Mouse (Mus musculus) kidney, postnatal 14 days (tissue): ENCODE measurements at regions not wholly inside any gene's neighbourhood (a gene's known extent, or its start where the extent isn't known, plus 50 kb on each side); places are given as distances from the start of the nearest gene placed in this dataset.

Experiments used
- DNase-seq: peaks from one replicate; pipeline ENCODE4 v3.0.0; 2022; ENCODE audit warnings: mixed read lengths

DNA sequence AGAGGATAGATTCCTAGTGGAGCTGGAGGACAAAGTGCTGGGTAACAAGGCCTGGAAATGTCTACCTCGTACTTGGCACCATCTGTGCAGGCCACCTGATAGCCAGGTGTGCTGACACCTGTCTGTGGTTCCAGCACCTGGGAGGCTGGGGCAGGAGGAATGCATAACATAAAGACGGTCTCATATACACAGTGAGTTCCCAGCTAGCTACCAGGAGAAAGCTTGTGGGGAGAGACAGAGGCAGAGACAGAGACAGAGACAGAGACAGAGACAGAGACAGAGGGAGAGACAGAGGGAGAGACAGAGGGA is 299.7 kb upstream of the Cd180 start:
- no peak for DNase-seq

- DNase-seq: peak; percentile 38
These were observed 299.3 kb upstream of the Cd180 start for GRCm38 (mm10) chr13:102394057-102394456.

- peak; percentile 14 for DNase-seq
These were observed 295.9 kb upstream of the Cd180 start for GRCm38 (mm10) chr13:102397411-102397810.

DNA sequence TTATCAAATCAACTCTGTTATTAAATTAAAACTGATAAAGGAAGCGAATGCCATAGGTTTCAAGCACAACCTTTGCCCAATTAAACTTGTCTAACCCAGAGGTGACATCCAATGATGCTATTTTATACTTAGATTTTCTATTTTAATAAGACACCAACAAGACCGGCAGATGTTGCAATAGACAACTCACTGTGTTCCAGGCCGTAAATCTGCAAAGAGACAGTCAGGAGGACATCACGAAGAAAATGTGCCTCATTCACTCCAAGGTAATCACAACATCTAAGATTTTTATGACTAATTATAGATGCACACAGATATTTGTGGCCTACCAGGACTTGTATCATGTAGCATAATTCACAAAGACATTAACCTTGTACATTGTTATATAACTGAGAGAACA is 281.5 kb upstream of the Cd180 start:
- DNase-seq: no peak

- no peak for DNase-seq
These were observed 258.9 kb upstream of the Cd180 start for GRCm38 (mm10) chr13:102434372-102434954.

- DNase-seq: no peak
These were observed 250.7 kb upstream of the Cd180 start for GRCm38 (mm10) chr13:102442676-102443075.

DNA sequence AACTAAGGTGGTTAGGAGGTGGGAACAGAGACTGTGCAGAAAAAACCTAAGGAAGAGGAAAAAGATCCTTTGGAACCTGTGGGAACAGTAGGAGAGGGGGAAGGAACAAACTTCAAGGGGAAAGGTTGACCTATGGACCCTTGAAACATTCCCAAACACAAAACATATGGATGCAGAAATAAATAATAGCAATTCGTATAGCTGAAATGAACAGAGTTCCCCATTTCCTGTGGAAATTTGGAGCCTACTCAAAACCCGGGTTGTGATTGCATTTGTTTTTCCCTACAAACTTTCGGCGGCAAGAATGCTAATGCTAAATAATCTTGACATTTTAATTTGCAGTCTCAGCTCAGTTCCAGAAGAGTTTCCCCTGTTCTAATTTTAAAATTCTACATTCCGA is 246.0 kb upstream of the Cd180 start:
- DNase-seq: peak; percentile 25

DNA sequence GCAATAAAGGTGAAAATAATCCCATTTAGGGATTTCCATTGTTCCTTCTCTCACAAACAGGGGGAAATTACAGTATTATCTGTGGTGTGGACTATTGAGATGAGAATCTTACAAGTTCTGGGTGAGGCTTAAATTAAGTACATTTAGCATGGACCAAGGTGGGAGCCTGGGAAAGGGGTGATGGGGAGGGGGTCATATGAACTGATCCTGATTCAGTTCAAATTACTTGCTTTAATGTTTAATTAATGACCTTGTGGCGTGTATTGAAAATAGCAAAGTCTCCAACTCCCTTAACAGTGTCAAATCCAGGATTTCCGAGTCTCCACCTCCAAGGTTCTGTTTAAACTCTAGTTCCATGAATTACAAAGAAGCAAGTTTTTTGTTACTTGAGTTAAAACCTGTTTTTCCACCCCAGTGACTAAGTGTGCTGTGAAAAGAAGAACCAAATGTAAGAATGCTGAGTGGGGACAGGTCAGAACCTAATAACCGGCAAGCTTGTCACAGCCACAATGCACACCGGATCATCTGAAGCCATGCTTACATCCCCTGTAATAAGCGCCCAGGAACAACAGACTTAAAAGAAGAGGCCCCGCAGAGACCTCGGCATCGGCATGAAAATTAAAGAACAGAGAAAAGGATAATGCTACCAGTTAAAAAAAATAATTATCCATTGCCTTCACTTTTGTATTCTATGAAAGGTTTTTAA is 243.8 kb upstream of the Cd180 start:
- DNase-seq: no peak

GRCm38 (mm10) chr13:102451176-102451575 is 242.2 kb upstream of the Cd180 start:
- DNase-seq: no peak

DNA sequence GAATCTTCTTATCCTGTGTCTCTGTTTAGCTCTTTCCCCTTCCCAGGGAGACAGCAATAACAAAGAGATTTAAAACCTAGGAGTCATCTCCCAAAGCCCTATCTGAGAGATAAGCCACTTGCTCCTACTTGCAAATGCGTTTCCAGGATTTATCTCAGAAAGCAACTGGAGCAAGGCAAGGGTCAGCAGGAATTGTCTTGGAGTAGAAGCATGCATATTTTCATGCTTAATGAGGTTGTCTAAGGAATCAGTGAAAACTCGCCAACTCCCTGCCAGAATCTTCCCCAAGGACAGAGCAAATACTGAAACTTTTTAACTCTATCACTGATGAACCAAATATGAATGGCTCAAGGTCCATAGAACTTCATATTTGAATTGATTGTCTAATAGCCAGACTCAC is 234.6 kb upstream of the Cd180 start:
- peak; percentile 56 for DNase-seq

- DNase-seq: no peak
These were observed 229.4 kb upstream of the Cd180 start for GRCm38 (mm10) chr13:102463993-102464392.

DNA sequence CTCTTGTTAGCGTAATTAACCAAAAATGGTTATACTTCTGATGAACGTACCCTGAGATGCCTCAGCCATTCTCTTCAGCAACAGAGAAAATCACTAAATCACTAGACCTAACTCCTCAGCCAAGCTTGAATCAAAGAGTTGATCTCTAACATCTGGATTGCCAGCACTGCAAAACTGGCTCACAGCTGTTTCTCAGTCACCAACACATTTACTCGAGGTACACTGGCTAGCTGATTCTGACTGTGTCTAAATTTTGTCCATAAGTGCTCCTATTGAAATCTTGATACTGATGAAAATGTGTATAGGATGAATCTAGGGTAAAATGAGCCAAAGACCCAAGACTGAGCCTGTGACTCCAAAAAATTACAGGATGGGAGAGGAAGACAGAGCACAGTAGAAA is 211.5 kb upstream of the Cd180 start:
- DNase-seq: no peak

DNA sequence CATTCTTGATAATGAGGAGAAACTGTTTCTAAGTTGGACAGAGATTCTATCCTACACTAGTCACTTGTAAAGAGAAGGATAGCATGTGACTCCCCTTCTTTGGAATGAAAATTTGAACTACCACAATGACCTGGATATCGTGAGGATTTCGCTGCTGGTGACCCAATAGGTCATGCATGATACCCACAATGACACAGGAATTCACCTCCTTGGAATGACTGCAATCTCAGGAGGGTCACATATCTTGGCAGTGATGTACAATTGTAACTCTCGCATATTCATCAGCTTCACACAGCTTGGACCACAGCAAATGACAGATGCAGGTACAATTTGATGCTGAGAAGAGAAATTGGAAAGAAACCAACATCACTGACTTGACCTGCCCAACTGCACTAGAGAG is 210.9 kb upstream of the Cd180 start:
- no peak for DNase-seq

DNA sequence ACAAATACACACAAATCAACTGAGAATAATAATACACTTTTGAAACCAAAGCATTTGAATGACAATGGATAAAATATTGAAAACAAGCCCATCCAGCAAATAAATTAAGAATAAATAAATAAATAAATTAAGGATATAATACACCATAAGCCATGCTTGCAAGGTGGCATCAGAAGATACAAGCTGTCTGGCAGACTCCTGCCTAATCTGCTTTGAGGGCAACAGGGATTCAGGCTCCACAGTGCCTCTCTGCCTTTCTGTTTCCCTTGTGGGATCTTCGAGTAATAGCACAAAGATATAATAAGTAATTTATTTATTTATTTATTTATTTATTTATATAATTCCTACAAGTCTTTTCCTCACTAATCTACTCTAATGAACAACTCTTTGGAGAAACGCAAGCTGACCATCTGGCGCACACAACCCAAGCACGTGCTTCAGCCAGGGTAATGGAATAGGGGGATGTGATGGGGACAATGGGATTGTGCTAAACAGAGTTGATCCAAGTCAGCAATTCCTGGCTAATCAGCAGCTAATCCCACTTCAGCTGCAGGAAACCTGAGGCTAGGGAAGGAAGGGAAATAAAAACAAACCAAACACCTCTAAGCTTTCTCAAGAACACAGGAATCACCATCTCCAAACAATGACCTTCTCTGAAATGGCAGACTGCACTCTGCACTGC is 205.8 kb upstream of the Cd180 start:
- DNase-seq: no peak

DNA sequence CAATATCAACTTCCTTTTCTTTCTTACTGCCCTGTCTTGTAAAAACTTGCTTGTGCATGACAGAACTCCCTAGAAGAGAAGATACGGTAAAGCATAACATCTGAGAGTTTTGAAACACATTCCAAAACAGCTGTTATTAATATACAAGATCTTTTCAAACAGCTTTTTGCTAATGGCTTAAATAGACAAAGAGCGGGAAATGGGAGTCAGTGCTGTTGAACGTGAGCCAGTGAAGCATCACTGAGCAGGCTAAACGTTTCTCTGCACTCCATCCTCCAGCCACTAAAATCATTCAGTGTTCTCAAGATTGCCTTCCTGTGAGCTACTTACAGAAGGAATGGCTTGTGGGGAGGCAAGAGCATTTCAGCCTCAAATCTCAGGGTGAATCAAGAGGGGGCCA is 202.0 kb upstream of the Cd180 start:
- no peak for DNase-seq

GRCm38 (mm10) chr13:102504157-102504947 is 189.0 kb upstream of the Cd180 start:
- no peak for DNase-seq

- DNase-seq: no peak
These were observed 186.1 kb upstream of the Cd180 start for GRCm38 (mm10) chr13:102507226-102507625.

DNA sequence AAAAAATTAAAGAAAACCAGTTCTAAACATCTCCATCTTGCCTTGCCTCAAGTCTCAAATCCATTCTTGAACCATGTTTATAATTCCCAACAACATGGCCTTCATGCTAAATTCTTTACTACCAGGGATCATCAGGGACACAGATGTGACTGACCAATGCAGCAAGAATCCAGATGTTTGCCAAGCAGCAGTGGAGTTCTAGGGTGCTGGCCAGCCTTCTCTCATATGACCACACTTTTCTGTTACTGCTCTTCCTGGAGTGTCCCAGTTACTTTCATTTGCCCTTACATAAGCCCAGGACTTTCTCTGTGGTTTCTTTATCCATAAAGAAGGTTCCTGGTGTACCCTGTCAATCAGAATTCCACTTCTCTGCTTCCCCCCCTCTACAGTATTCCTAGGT is 185.4 kb upstream of the Cd180 start:
- DNase-seq: no peak

GRCm38 (mm10) chr13:102510733-102511279 is 182.6 kb upstream of the Cd180 start:
- no peak for DNase-seq

GRCm38 (mm10) chr13:102518169-102518882 is 175.0 kb upstream of the Cd180 start:
- no peak for DNase-seq

DNA sequence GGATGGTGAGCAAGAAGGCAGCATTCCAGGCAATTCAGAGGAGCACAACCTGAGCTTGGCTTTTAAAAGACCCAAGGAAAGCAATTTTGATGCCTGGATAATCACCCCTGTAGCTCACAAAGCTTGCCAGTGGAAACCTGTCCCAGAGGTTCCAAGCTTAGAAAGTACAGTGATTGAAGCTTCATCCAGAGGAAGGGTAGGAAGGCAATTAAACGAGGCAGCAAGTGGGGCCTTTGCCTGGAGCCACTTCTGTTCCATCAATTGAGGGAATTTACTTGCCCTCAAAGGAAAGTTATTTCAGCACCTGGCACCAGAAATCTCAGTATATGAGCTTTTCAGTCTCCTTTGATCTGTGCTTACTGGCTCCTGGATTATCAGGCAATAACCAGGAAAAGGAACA is 171.9 kb upstream of the Cd180 start:
- no peak for DNase-seq

GRCm38 (mm10) chr13:102522080-102522479 is 171.3 kb upstream of the Cd180 start:
- no peak for DNase-seq
